Mouse (Mus musculus) stomach, embryonic 14.5 days (tissue): ENCODE results near the gene Myh7b. TPM values are rescaled to one million over a fixed set of nuclear protein-coding genes. Genes with fewer than 3 reads are reported as not detected.

ENCODE experiments used
- ATAC-seq: fragments of 200-750 bp; cut with Nextera tagmentation; 2 replicates; pipeline ENCODE4 v1.8.0; 2017; ENCODE audit warnings: low read depth, moderate TSS enrichment; ENCODE audit not compliant: insufficient number of reproducible peaks, insufficient read depth, low FRiP score
- H3K27ac ChIP-seq: fragments of 300-500 bp; sonication (generic); 2 replicates; pipeline ENCODE4 v1.5.1; 2014; ENCODE audit warnings: mild to moderate bottlenecking, low read length, moderate library complexity, mixed read lengths
- H3K27me3 ChIP-seq: fragments of 300-500 bp; sonication (generic); 2 replicates; pipeline ENCODE4 v1.6.1; 2014; ENCODE audit warnings: low read length, control low read depth, mixed read lengths; ENCODE audit not compliant: control insufficient read depth, insufficient read depth
- H3K36me3 ChIP-seq: fragments of 300-500 bp; sonication (generic); 2 replicates; pipeline ENCODE4 v1.6.1; 2014; ENCODE audit warnings: mild to moderate bottlenecking, control low read depth, low read length, moderate library complexity, mixed read lengths; ENCODE audit not compliant: control insufficient read depth, insufficient read depth
- H3K4me1 ChIP-seq: fragments of 300-500 bp; sonication (generic); 2 replicates; pipeline ENCODE4 v1.6.1; 2014; ENCODE audit warnings: low read length, control low read depth, mixed read lengths; ENCODE audit not compliant: control insufficient read depth, insufficient read depth
- H3K4me2 ChIP-seq: fragments of 300-500 bp; sonication (generic); replicated peaks from 2 replicates; pipeline ENCODE4 v1.6.1; 2014; ENCODE audit warnings: low read depth, low read length, control low read depth
- H3K4me3 ChIP-seq: fragments of 300-500 bp; sonication (generic); 2 replicates; pipeline ENCODE4 v1.5.1; 2014; ENCODE audit warnings: low read depth, low read length, control low read depth
- H3K9ac ChIP-seq: fragments of 300-500 bp; sonication (generic); replicated peaks from 2 replicates; pipeline ENCODE4 v1.6.1; 2014; ENCODE audit warnings: low read depth, mild to moderate bottlenecking, control low read depth, low read length, moderate library complexity, mixed read lengths
- H3K9me3 ChIP-seq: fragments of 300-500 bp; sonication (generic); 2 replicates; pipeline ENCODE4 v1.6.1; 2016; ENCODE audit warnings: low read depth, low read length, control low read depth; ENCODE audit not compliant: control insufficient read depth
- WGBS: fragments of 180-500 bp; shearing (Covaris S2); extraction: QIAGEN DNeasy Blood & Tissue Kit; methylation state at CpG from one replicate; pipeline ENCODE4 v1.1.7; 2014; 5-methylcytosine and 5-hydroxymethylcytosine counted together
- polyA plus RNA-seq: library from polyadenylated mRNA; unstranded; fragments of >200 nt; fragmentation: Nextera tagmentation; extraction: Ambion mirVana; gene quantifications from 2 replicates; pipeline ENCODE4 v1.2.1, GENCODE M21; 2014

The Myh7b gene
- polyA plus RNA-seq, 1 experiment from 2014 or later: 0.39 TPM

- no peak overlapping the region for H3K4me3 ChIP-seq
- H3K9me3 ChIP-seq: no peaks in the 10 kb centered on the region
- no peak for ATAC-seq
- no peak overlapping the region for H3K9ac ChIP-seq
- peaks cover 17% of the 10 kb centered on the region for H3K27me3 ChIP-seq
- WGBS: 93% methylated on average over 9 of the region's 9 CpGs
- H3K4me1 ChIP-seq: peaks cover 6% of the 10 kb centered on the region; the same call in 1 of the 2 replicates
- peaks cover 50% of the 10 kb centered on the region for H3K36me3 ChIP-seq
- H3K4me2 ChIP-seq: no peak overlapping the region
- no peak overlapping the region for H3K27ac ChIP-seq
Observed at GRCm38 (mm10) chr2:155633731-155634130, 22.7 kb downstream of the Myh7b start.

- WGBS: 94% methylated on average over 8 of the region's 8 CpGs
- Histone ChIP-seq H3K27ac (no peak overlapping the region), H3K27me3 (peaks cover 16% of the 10 kb centered on the region), H3K4me2 (no peak overlapping the region), H3K9me3 (no peaks in the 10 kb centered on the region), H3K9ac (no peak overlapping the region), H3K4me3 (no peak overlapping the region), H3K36me3 (peaks cover 56% of the 10 kb centered on the region), H3K4me1 (peaks cover 1% of the 10 kb centered on the region; the same call in 1 of the 2 replicates)
- ATAC-seq: no peak
Observed at GRCm38 (mm10) chr2:155634562-155634961, 23.6 kb downstream of the Myh7b start.

- Histone ChIP-seq H3K36me3 (peaks cover 70% of the 10 kb centered on the region), H3K4me1 (no peaks in the 10 kb centered on the region), H3K27ac (no peak overlapping the region), H3K9me3 (no peaks in the 10 kb centered on the region), H3K4me3 (no peak overlapping the region), H3K4me2 (no peak overlapping the region), H3K27me3 (peaks cover 12% of the 10 kb centered on the region), H3K9ac (no peak overlapping the region)
- WGBS: 91% methylated on average over 8 of the region's 8 CpGs
- ATAC-seq: no peak
Observed at GRCm38 (mm10) chr2:155635961-155636360, 24.9 kb downstream of the Myh7b start.

GRCm38 (mm10) chr2:155636881-155637280, 25.9 kb downstream of the Myh7b start:
- H3K4me1 ChIP-seq: no peaks in the 10 kb centered on the region
- H3K36me3 ChIP-seq: peaks cover 79% of the 10 kb centered on the region
- ATAC-seq: no peak
- H3K4me2 ChIP-seq: no peak overlapping the region
- no peak overlapping the region for H3K9ac ChIP-seq
- H3K4me3 ChIP-seq: no peak overlapping the region
- no peak overlapping the region for H3K27ac ChIP-seq
- no peaks in the 10 kb centered on the region for H3K9me3 ChIP-seq
- H3K27me3 ChIP-seq: peaks cover 4% of the 10 kb centered on the region; the same call in 1 of the 2 replicates

- Histone ChIP-seq H3K9ac (no peak overlapping the region), H3K4me2 (no peak overlapping the region), H3K4me3 (no peak overlapping the region), H3K36me3 (peaks cover 83% of the 10 kb centered on the region), H3K4me1 (no peaks in the 10 kb centered on the region), H3K9me3 (no peaks in the 10 kb centered on the region), H3K27ac (no peak overlapping the region), H3K27me3 (no peaks in the 10 kb centered on the region)
- 95% methylated on average over 4 of the region's 4 CpGs for WGBS
- ATAC-seq: no peak
Observed at GRCm38 (mm10) chr2:155637411-155637810, 26.4 kb downstream of the Myh7b start.

- no peaks in the 10 kb centered on the region for H3K4me1 ChIP-seq
- peaks cover 87% of the 10 kb centered on the region for H3K36me3 ChIP-seq
- H3K4me3 ChIP-seq: no peak overlapping the region
- no peaks in the 10 kb centered on the region for H3K9me3 ChIP-seq
- H3K9ac ChIP-seq: no peak overlapping the region
- ATAC-seq: no peak
- no peak overlapping the region for H3K4me2 ChIP-seq
- H3K27ac ChIP-seq: no peak overlapping the region
- H3K27me3 ChIP-seq: no peaks in the 10 kb centered on the region
- 95% methylated on average over 6 of the region's 6 CpGs for WGBS
Observed at GRCm38 (mm10) chr2:155640656-155641055, 29.6 kb downstream of the Myh7b start.

GRCm38 (mm10) chr2:155641540-155642472, 30.8 kb downstream of the Myh7b start:
- H3K9me3 ChIP-seq: no peaks in the 10 kb centered on the region
- no peak overlapping the region for H3K4me2 ChIP-seq
- H3K4me1 ChIP-seq: no peaks in the 10 kb centered on the region
- H3K27me3 ChIP-seq: no peaks in the 10 kb centered on the region
- ATAC-seq: no peak
- H3K36me3 ChIP-seq: peaks cover 83% of the 10 kb centered on the region
- no peak overlapping the region for H3K9ac ChIP-seq
- H3K27ac ChIP-seq: no peak overlapping the region
- 83% methylated on average over 18 of the region's 18 CpGs for whole genome bisulfite sequencing
- no peak overlapping the region for H3K4me3 ChIP-seq

- no peaks in the 10 kb centered on the region for H3K4me1 ChIP-seq
- peaks cover 73% of the 10 kb centered on the region for H3K36me3 ChIP-seq
- ATAC-seq: no peak
- H3K27me3 ChIP-seq: no peaks in the 10 kb centered on the region
- H3K9me3 ChIP-seq: no peaks in the 10 kb centered on the region
- no peak overlapping the region for H3K4me2 ChIP-seq
- H3K9ac ChIP-seq: no peak overlapping the region
- no peak overlapping the region for H3K27ac ChIP-seq
- 84% methylated on average over 7 of the region's 7 CpGs for WGBS
- H3K4me3 ChIP-seq: no peak overlapping the region
Observed at GRCm38 (mm10) chr2:155645746-155646145, 34.7 kb downstream of the Myh7b start.
